Mouse (Mus musculus) C2C12 (cell line): Measurements from ENCODE around the gene Gm15319.
"Not testable (repeated sequence)": the region's sequence is repeated elsewhere in the genome, so short reads cannot be mapped to it uniquely, and the experiment has no call there.

Source experiments
- CTCF ChIP-seq: IDR thresholded peaks from one replicate; pipeline ENCODE4 v1.5.1; 2011; ENCODE audit not compliant: control insufficient read depth, insufficient read depth, insufficient read length
- MAX ChIP-seq: IDR thresholded peaks from one replicate; pipeline ENCODE4 v1.6.1; 2011; ENCODE audit warnings: mild to moderate bottlenecking, control low read depth
- MYOD1 ChIP-seq: IDR thresholded peaks from one replicate; pipeline ENCODE4 v1.6.1; 2011; ENCODE audit warnings: low read depth; ENCODE audit not compliant: control insufficient read depth, insufficient read length
- USF1 ChIP-seq: IDR thresholded peaks from one replicate; pipeline ENCODE4 v1.6.1; 2011; ENCODE audit warnings: low read depth, mild to moderate bottlenecking, control low read depth, moderate library complexity

DNA sequence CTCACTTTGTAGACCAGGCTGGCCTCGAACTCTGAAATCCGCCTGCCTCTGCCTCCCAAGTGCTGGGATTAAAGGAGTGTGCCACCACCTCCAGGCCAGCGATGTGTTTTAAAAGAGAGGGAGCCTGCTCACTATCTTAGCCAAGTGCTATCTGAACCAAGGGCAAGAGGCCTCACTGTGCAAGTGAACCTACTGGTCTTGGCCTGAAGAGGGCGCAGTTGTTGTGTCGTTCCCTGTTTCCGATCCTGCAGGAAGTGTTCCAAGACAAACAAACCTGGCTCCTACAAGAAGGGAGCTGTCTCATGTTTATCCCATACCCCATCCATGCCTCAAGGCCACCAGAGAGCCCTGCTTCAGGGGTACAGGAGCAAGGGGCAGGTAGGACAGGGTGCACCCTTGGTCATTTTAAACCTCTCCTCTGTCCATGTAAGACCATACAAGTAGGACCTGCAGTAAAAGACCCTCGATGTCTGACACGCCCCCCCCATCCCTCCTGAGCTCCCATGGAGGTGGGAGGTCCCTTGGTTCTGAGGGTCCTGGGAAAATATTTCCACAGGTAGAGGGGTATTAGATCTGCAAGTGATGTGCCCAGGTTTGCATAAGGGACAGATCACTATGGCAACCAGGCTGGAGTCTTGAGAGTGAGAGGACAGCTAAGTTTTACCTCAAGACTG is 24.2 kb upstream of the Gm15319 start:
- not testable (repeated sequence) for TF ChIP-seq USF1, CTCF, MAX, MYOD1
